Mouse (Mus musculus) stomach, embryonic 16.5 days (tissue): Measurements from ENCODE around the gene Ramac. TPM values are rescaled to one million over a fixed set of nuclear protein-coding genes. Genes with fewer than 3 reads are reported as not detected.

Source experiments
- ATAC-seq: fragments of 200-750 bp; cut with Nextera tagmentation; 2 replicates; pipeline ENCODE4 v1.8.0; 2017; ENCODE audit warnings: moderate number of reproducible peaks, moderate TSS enrichment; ENCODE audit not compliant: insufficient read depth, low FRiP score
- H3K27ac ChIP-seq: fragments of 300-500 bp; sonication (generic); 2 replicates; pipeline ENCODE4 v1.5.1; 2014; ENCODE audit warnings: low read length
- H3K27me3 ChIP-seq: fragments of 300-500 bp; sonication (generic); 2 replicates; pipeline ENCODE4 v1.6.1; 2014; ENCODE audit warnings: low read length, control low read depth, mixed read lengths; ENCODE audit not compliant: control insufficient read depth, insufficient read depth
- H3K36me3 ChIP-seq: fragments of 300-500 bp; sonication (generic); 2 replicates; pipeline ENCODE4 v1.6.1; 2014; ENCODE audit warnings: low read length; ENCODE audit not compliant: control insufficient read depth, insufficient read depth
- H3K4me1 ChIP-seq: fragments of 300-500 bp; sonication (generic); 2 replicates; pipeline ENCODE4 v1.6.1; 2014; ENCODE audit warnings: low read length, control low read depth, mixed read lengths; ENCODE audit not compliant: control insufficient read depth, insufficient read depth
- H3K4me2 ChIP-seq: fragments of 300-500 bp; sonication (generic); 2 replicates; pipeline ENCODE4 v1.6.1; 2014; ENCODE audit warnings: low read depth, low read length, mixed read lengths
- H3K4me3 ChIP-seq: fragments of 300-500 bp; sonication (generic); replicated peaks from 2 replicates; pipeline ENCODE4 v1.5.1; 2014; ENCODE audit warnings: mild to moderate bottlenecking, low read length
- H3K9ac ChIP-seq: fragments of 300-500 bp; sonication (generic); 2 replicates; pipeline ENCODE4 v1.6.1; 2014; ENCODE audit warnings: low read length
- H3K9me3 ChIP-seq: fragments of 300-500 bp; sonication (generic); replicated peaks from 2 replicates; pipeline ENCODE4 v1.6.1; 2016; ENCODE audit warnings: low read length, control low read depth; ENCODE audit not compliant: control insufficient read depth
- WGBS: fragments of 180-500 bp; shearing (Covaris S2); extraction: QIAGEN DNeasy Blood & Tissue Kit; methylation state at CpG from one replicate; pipeline ENCODE4 v1.1.7; 2014; 5-methylcytosine and 5-hydroxymethylcytosine counted together
- polyA plus RNA-seq: library from polyadenylated mRNA; unstranded; fragments of >200 nt; fragmentation: Nextera tagmentation; extraction: Ambion mirVana; gene quantifications from 2 replicates; pipeline ENCODE4 v1.2.1, GENCODE M21; 2015

Ramac gene
- polyA plus RNA-seq, 1 experiment from 2014 or later = 134 TPM

- H3K9me3 ChIP-seq = no peaks in the 10 kb centered on the region
- WGBS = 78% methylated on average over 6 of the region's 6 CpGs
- no peak for ATAC-seq
- no peaks in the 10 kb centered on the region for H3K27me3 ChIP-seq
- no peaks in the 10 kb centered on the region for H3K36me3 ChIP-seq
- H3K4me3 ChIP-seq = no peak overlapping the region
- H3K4me1 ChIP-seq = no peaks in the 10 kb centered on the region
- H3K9ac ChIP-seq = no peak overlapping the region
- no peak overlapping the region for H3K4me2 ChIP-seq
- no peak overlapping the region for H3K27ac ChIP-seq
These were observed 31.5 kb upstream of the Ramac start for GRCm38 (mm10) chr7:81731181-81731651.

- Histone ChIP-seq H3K36me3 (no peaks in the 10 kb centered on the region), H3K4me3 (no peak overlapping the region), H3K9me3 (no peaks in the 10 kb centered on the region), H3K27me3 (no peaks in the 10 kb centered on the region), H3K4me2 (no peak overlapping the region), H3K9ac (no peak overlapping the region), H3K27ac (no peak overlapping the region), H3K4me1 (no peaks in the 10 kb centered on the region)
- 79% methylated on average over 12 of the region's 12 CpGs for WGBS
- ATAC-seq = no peak
These were observed 30.3 kb upstream of the Ramac start for GRCm38 (mm10) chr7:81732183-81733089.

- no peaks in the 10 kb centered on the region for H3K4me1 ChIP-seq
- WGBS = 53% methylated on average over 9 of the region's 9 CpGs
- H3K27me3 ChIP-seq = no peaks in the 10 kb centered on the region
- peak; percentile 56; the same call in 1 of the 2 replicates for ATAC-seq
- H3K4me3 ChIP-seq = no peak overlapping the region
- no peak overlapping the region for H3K4me2 ChIP-seq
- H3K36me3 ChIP-seq = no peaks in the 10 kb centered on the region
- no peak overlapping the region for H3K9ac ChIP-seq
- no peak overlapping the region for H3K27ac ChIP-seq
- no peaks in the 10 kb centered on the region for H3K9me3 ChIP-seq
These were observed 27.3 kb upstream of the Ramac start for GRCm38 (mm10) chr7:81735300-81736048.

- peak; percentile 47; the same call in 1 of the 2 replicates for ATAC-seq
- Histone ChIP-seq H3K4me3 (no peak overlapping the region), H3K4me2 (no peak overlapping the region), H3K9me3 (no peaks in the 10 kb centered on the region), H3K9ac (no peak overlapping the region), H3K27me3 (no peaks in the 10 kb centered on the region), H3K4me1 (no peaks in the 10 kb centered on the region), H3K27ac (no peak overlapping the region), H3K36me3 (no peaks in the 10 kb centered on the region)
- WGBS = 55% methylated on average over 8 of the region's 8 CpGs
These were observed 23.9 kb upstream of the Ramac start for GRCm38 (mm10) chr7:81738720-81739385.

- H3K9me3 ChIP-seq = no peaks in the 10 kb centered on the region
- ATAC-seq = no peak
- no peak overlapping the region for H3K27ac ChIP-seq
- no peak overlapping the region for H3K9ac ChIP-seq
- WGBS = 88% methylated on average over 7 of the region's 7 CpGs
- H3K27me3 ChIP-seq = no peaks in the 10 kb centered on the region
- no peaks in the 10 kb centered on the region for H3K36me3 ChIP-seq
- no peak overlapping the region for H3K4me2 ChIP-seq
- H3K4me1 ChIP-seq = no peaks in the 10 kb centered on the region
- H3K4me3 ChIP-seq = no peak overlapping the region
These were observed 22.7 kb upstream of the Ramac start for GRCm38 (mm10) chr7:81740010-81740409.

- no peak overlapping the region for H3K4me2 ChIP-seq
- H3K9ac ChIP-seq = no peak overlapping the region
- H3K27ac ChIP-seq = no peak overlapping the region
- H3K27me3 ChIP-seq = no peaks in the 10 kb centered on the region
- no peak; the same call in 1 of the 2 replicates for ATAC-seq
- H3K4me3 ChIP-seq = no peak overlapping the region
- WGBS = 58% methylated on average over 4 of the region's 4 CpGs
- no peaks in the 10 kb centered on the region for H3K9me3 ChIP-seq
- H3K4me1 ChIP-seq = no peaks in the 10 kb centered on the region
- H3K36me3 ChIP-seq = no peaks in the 10 kb centered on the region
These were observed 18.6 kb upstream of the Ramac start for GRCm38 (mm10) chr7:81744145-81744544.

- no peaks in the 10 kb centered on the region for H3K4me1 ChIP-seq
- H3K36me3 ChIP-seq = no peaks in the 10 kb centered on the region
- H3K27ac ChIP-seq = no peak overlapping the region
- no peak overlapping the region for H3K4me3 ChIP-seq
- WGBS = 77% methylated on average over 3 of the region's 3 CpGs
- no peak overlapping the region for H3K9ac ChIP-seq
- ATAC-seq = no peak
- H3K4me2 ChIP-seq = no peak overlapping the region
- no peaks in the 10 kb centered on the region for H3K9me3 ChIP-seq
- H3K27me3 ChIP-seq = no peaks in the 10 kb centered on the region
These were observed 14.8 kb upstream of the Ramac start for GRCm38 (mm10) chr7:81747956-81748355.

GRCm38 (mm10) chr7:81763110-81763845, 553 bp downstream of the Ramac start:
- WGBS = 2% methylated on average over 60 of the region's 60 CpGs

More at GRCm38 (mm10) chr7:81763110-81763845, 553 bp downstream of the Ramac start:
- Histone ChIP-seq H3K36me3 (no peaks in the 10 kb centered on the region), H3K9me3 (no peaks in the 10 kb centered on the region), H3K27ac (peak overlapping the region; percentile 78), H3K4me1 (peaks cover 11% of the 10 kb centered on the region), H3K4me3 (peak overlapping the region; percentile 99), H3K27me3 (no peaks in the 10 kb centered on the region), H3K9ac (peak overlapping the region; percentile 97), H3K4me2 (peak overlapping the region; percentile 75)
- ATAC-seq = peak; percentile 63; the same call in 1 of the 2 replicates
